Mouse (Mus musculus) bone marrow macrophage, adult 2 months (primary cell): ENCODE measurements around the gene Rab5c.

Experiments used
- CTCF ChIP-seq: IDR thresholded peaks from 2 replicates; pipeline ENCODE4 v1.5.1; 2012; ENCODE audit warnings: low read depth, mild to moderate bottlenecking, low read length, moderate library complexity
- POLR2A ChIP-seq: IDR thresholded peaks from 2 replicates; pipeline ENCODE4 v1.6.1; 2012; ENCODE audit warnings: mild to moderate bottlenecking, low read depth, low read length, borderline replicate concordance

DNA sequence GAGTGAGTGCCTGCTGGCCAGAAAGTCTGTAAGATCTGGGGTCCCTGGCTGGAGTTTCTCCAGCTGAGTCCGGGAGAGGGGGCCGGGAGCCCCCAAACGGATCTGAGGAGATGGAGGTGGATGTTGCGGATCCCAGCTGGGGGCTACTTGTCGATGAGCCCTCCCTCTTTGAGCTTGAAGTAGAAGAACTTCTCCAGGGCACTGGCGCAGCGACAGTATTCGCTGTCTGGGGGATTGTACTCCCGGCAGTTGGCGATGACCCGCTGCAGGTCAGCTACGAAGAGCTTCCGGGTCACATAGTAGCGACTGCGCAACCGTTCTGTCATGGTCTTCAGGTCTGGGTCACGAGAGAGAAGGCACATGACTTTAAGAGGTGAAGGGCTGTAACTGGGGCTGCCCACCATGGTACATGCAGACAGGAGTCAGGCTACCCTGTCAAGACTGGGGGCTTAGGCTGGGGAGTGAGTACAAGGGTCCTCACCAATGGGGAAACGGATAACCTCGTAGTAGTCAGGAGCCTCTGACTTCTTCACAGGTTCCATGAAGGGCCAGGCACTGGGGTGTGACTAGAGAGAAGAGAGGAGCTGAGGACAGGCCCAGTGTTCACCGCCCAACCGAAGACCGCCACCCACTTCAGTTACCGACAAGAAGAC is 32.8 kb downstream of the Rab5c start:
- no peak for TF ChIP-seq POLR2A
- TF ChIP-seq CTCF, result no peak
